Mouse (Mus musculus): ENCODE measurements around the gene Usp40. TPM values are rescaled to one million over a fixed set of nuclear protein-coding genes. Genes with fewer than 3 reads are reported as not detected.

Gene Usp40
- total and polyA plus RNA-seq, 2 experiments from 2014 or later, result 9.8 to 15.8 TPM

DNA sequence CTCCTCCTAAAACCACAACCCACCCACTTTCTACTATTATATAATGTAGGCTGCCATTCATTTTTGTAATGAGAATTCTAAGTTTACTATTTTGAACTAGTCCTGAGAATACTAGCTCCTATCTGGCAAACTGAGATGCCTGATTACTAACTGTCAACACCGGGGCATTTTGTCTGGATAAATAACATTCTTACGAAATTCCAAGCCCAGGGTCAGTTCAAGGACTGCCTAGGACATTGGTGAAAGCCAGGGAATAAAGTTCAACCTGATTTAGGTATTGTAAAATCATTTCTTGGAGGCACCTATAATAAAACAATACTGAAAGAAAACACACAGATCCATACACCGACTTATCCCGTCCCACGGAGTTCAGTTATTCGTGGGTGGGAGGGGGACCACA lies 7.0 kb upstream of the Usp40 start:
- no peak for TF ChIP-seq CTCF (IDR thresholded peaks at IDR 0.05)
- H3K36me3 ChIP-seq (ENCODE audit: insufficient read depth, low read length), result no peaks in the 10 kb centered on the region
- no peak overlapping the region for H3K4me3 ChIP-seq (ENCODE audit: low read depth, low read length)
- no peaks in the 10 kb centered on the region for H3K9me3 ChIP-seq (ENCODE audit: low read length)
- H3K4me1 ChIP-seq (ENCODE audit: insufficient read depth, low read length), result no peaks in the 10 kb centered on the region
- H3K27ac ChIP-seq (ENCODE audit: low read depth, low read length), result no peak overlapping the region
- no peak overlapping the region for H3K4me2 ChIP-seq (ENCODE audit: low read depth, low read length, poor library complexity, severe bottlenecking)
- ATAC-seq (ENCODE audit: low FRiP score), result no peak
- no peak for DNase-seq (ENCODE audit: low spot score)
- H3K9ac ChIP-seq (replicated peaks; ENCODE audit: low read length, poor library complexity, severe bottlenecking), result no peak overlapping the region
- WGBS, result 92% methylated on average over 6 of the region's 6 CpGs
- H3K27me3 ChIP-seq (ENCODE audit: insufficient read depth, low read length), result no peaks in the 10 kb centered on the region

DNA sequence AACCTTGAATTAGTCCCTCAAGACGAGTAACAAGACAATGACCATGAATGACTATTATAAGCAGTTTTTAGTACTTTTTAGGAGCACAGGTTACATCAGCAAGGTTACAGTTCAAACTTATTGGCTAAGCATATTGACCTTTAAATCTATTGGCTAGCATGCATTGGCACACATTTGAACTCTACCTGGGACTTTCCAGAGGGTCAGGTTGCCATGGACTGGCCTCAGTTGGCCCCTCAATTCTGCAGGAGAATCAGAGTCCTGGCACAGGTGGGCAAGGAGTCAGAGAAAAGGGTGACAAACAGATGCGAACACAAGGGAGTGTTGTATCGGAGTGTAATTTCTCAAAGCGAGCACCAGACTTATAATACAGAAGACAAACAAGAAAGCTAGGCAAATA lies 6.3 kb upstream of the Usp40 start:
- no peak overlapping the region for H3K4me3 ChIP-seq (ENCODE audit: low read depth, low read length)
- ATAC-seq (ENCODE audit: low FRiP score), result no peak
- DNase-seq (ENCODE audit: low spot score), result no peak
- H3K9me3 ChIP-seq (ENCODE audit: low read length), result no peaks in the 10 kb centered on the region
- WGBS, result 95% methylated on average over 4 of the region's 4 CpGs
- no peaks in the 10 kb centered on the region for H3K36me3 ChIP-seq (ENCODE audit: insufficient read depth, low read length)
- TF ChIP-seq CTCF (IDR thresholded peaks at IDR 0.05), result no peak
- H3K9ac ChIP-seq (replicated peaks; ENCODE audit: low read length, poor library complexity, severe bottlenecking), result no peak overlapping the region
- no peaks in the 10 kb centered on the region for H3K27me3 ChIP-seq (ENCODE audit: insufficient read depth, low read length)
- H3K4me1 ChIP-seq (ENCODE audit: insufficient read depth, low read length), result no peaks in the 10 kb centered on the region
- H3K4me2 ChIP-seq (ENCODE audit: low read depth, low read length, poor library complexity, severe bottlenecking), result no peak overlapping the region
- no peak overlapping the region for H3K27ac ChIP-seq (ENCODE audit: low read depth, low read length)

DNA sequence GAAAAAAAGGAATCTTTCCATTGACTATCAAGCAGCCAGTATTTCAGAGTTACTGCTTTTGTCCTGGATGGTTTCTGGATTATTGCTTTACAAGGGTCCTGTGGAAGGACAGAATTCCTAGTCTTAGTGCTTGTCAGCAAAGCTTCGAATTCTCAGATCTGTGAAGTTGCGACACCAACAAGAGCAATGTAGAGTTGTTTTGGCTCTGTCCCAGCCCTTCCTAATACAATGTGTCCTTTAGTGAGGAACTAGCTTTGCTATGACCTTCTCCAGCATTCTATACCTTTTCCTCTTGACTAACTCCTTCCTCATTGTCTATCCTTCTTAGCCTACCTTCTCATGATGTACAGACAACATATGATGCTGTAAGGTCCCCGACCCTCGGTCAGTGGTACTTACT lies 5.8 kb upstream of the Usp40 start:
- 91% methylated on average over 4 of the region's 4 CpGs for WGBS
- Histone ChIP-seq H3K4me1 (ENCODE audit: insufficient read depth, low read length) (no peaks in the 10 kb centered on the region), H3K4me3 (ENCODE audit: low read depth, low read length) (no peak overlapping the region), H3K4me2 (ENCODE audit: low read depth, low read length, poor library complexity, severe bottlenecking) (no peak overlapping the region), H3K9me3 (ENCODE audit: low read length) (no peaks in the 10 kb centered on the region), H3K27ac (ENCODE audit: low read depth, low read length) (no peak overlapping the region), H3K36me3 (ENCODE audit: insufficient read depth, low read length) (no peaks in the 10 kb centered on the region), H3K9ac (replicated peaks; ENCODE audit: low read length, poor library complexity, severe bottlenecking) (no peak overlapping the region), H3K27me3 (ENCODE audit: insufficient read depth, low read length) (no peaks in the 10 kb centered on the region)
- no peak for TF ChIP-seq CTCF (IDR thresholded peaks at IDR 0.05)
- DNase-seq (ENCODE audit: low spot score) (no peak), ATAC-seq (ENCODE audit: low FRiP score) (no peak)

DNA sequence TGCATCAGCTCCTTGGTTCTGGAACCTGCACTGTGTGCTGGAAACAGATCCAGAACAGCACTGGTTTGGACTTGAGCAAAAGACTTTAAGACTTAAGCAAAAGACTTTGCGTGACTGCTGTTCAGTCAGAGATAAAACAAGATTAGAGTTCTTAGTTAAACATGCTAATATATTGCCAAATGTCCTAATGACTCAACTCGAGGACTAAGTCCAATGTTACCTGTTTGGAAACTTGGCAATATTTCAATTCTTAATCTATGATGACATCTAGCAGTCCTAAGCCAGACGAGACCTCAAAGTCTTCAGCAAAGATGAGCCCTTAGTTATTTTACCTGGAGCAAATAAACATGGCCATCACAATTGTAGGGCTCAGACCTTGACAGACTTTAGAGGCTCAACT lies 5.4 kb upstream of the Usp40 start:
- ATAC-seq (ENCODE audit: low FRiP score) (no peak), DNase-seq (ENCODE audit: low spot score) (no peak)
- no peak overlapping the region for H3K4me3 ChIP-seq (ENCODE audit: low read depth, low read length)
- H3K9ac ChIP-seq (replicated peaks; ENCODE audit: low read length, poor library complexity, severe bottlenecking), result no peak overlapping the region
- no peak overlapping the region for H3K4me2 ChIP-seq (ENCODE audit: low read depth, low read length, poor library complexity, severe bottlenecking)
- H3K27ac ChIP-seq (ENCODE audit: low read depth, low read length), result no peak overlapping the region
- 82% methylated on average over 3 of the region's 3 CpGs for WGBS
- no peak for TF ChIP-seq CTCF (IDR thresholded peaks at IDR 0.05)
- H3K9me3 ChIP-seq (ENCODE audit: low read length), result no peaks in the 10 kb centered on the region
- no peaks in the 10 kb centered on the region for H3K4me1 ChIP-seq (ENCODE audit: insufficient read depth, low read length)
- H3K27me3 ChIP-seq (ENCODE audit: insufficient read depth, low read length), result no peaks in the 10 kb centered on the region
- no peaks in the 10 kb centered on the region for H3K36me3 ChIP-seq (ENCODE audit: insufficient read depth, low read length)

- no peak for DNase-seq (ENCODE audit: low spot score)
Observed at GRCm38 (mm10) chr1:88009521-88009920, 1.2 kb upstream of the Usp40 start.

DNA sequence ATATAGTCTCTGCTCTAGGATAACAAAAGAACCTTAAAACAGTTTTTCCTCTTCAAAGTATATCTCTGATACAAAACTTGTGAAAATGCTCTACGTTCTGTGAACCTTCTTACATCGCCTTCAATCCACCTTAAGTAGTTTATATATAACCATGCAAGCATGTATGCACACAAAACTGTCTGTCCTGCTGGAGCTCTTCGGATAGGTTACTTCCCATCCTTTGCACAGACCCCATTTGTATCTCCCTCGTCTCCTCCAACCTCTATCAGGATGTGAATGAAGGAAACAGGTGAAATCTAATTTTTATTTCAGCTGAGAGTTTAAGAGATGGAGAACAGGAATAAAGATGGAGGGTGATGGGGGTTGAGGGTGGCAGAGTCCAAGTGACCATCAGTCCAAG lies 384 bp upstream of the Usp40 start:
- Histone ChIP-seq H3K27me3 (ENCODE audit: insufficient read depth, low read length) (no peaks in the 10 kb centered on the region), H3K27ac (ENCODE audit: low read depth, low read length) (peak overlapping the region; percentile 95), H3K4me2 (ENCODE audit: low read depth, low read length, poor library complexity, severe bottlenecking) (peak overlapping the region; percentile 60), H3K9me3 (ENCODE audit: low read length) (no peaks in the 10 kb centered on the region), H3K9ac (replicated peaks; ENCODE audit: low read length, poor library complexity, severe bottlenecking) (peak overlapping the region; percentile 93), H3K36me3 (ENCODE audit: insufficient read depth, low read length) (no peaks in the 10 kb centered on the region), H3K4me3 (ENCODE audit: low read depth, low read length) (peak overlapping the region; percentile 68), H3K4me1 (ENCODE audit: insufficient read depth, low read length) (no peaks in the 10 kb centered on the region)
- WGBS, result 45% methylated on average over 4 of the region's 4 CpGs
- DNase-seq (ENCODE audit: low spot score) (no peak), ATAC-seq (ENCODE audit: low FRiP score) (peak; percentile 51; the same call in 1 of the 2 replicates)
- TF ChIP-seq CTCF (IDR thresholded peaks at IDR 0.05), result no peak

More at GRCm38 (mm10) chr1:88009521-88009920, 1.2 kb upstream of the Usp40 start:
- Histone ChIP-seq H3K4me1 (ENCODE audit: insufficient read depth, low read length) (no peaks in the 10 kb centered on the region), H3K4me2 (ENCODE audit: low read depth, low read length, poor library complexity, severe bottlenecking) (no peak overlapping the region), H3K9ac (replicated peaks; ENCODE audit: low read length, poor library complexity, severe bottlenecking) (no peak overlapping the region), H3K27me3 (ENCODE audit: insufficient read depth, low read length) (no peaks in the 10 kb centered on the region), H3K27ac (ENCODE audit: low read depth, low read length) (no peak overlapping the region), H3K36me3 (ENCODE audit: insufficient read depth, low read length) (no peaks in the 10 kb centered on the region), H3K4me3 (ENCODE audit: low read depth, low read length) (no peak overlapping the region), H3K9me3 (ENCODE audit: low read length) (no peaks in the 10 kb centered on the region)
- ATAC-seq (ENCODE audit: low FRiP score), result no peak
- no peak for TF ChIP-seq CTCF (IDR thresholded peaks at IDR 0.05)
- 79% methylated on average over 3 of the region's 3 CpGs for WGBS

All from midbrain, postnatal 0 days (tissue).